Mouse (Mus musculus) liver, embryonic 16.5 days (tissue): ENCODE measurements around the gene Gm45015. TPM values are rescaled to one million over a fixed set of nuclear protein-coding genes. Genes with fewer than 3 reads are reported as not detected.

ENCODE experiments used
- polyA plus RNA-seq: library from polyadenylated mRNA; unstranded; fragments of >200 nt; fragmentation: Nextera tagmentation; extraction: Ambion mirVana; gene quantifications from 2 replicates; pipeline ENCODE4 v1.2.1, GENCODE M21; 2015

Gene Gm45015
- polyA plus RNA-seq, 1 experiment from 2014 or later: not detected

Other genes starting within 250 kb of the Gm45015 start
- gene Xlr3a, start 239.7 kb downstream of the Gm45015 start, polyA plus RNA-seq: 3.6 and 3.8 TPM in 2 replicates
- 0.21 and 0.44 TPM in 2 replicates for gene Gm14685, start 219.8 kb downstream of the Gm45015 start, polyA plus RNA-seq
- gene Xlr5b, start 188.0 kb downstream of the Gm45015 start, polyA plus RNA-seq: not detected in 2 replicates
- gene DXBay18, start 187.4 kb downstream of the Gm45015 start, polyA plus RNA-seq: 0.25 and 0.53 TPM in 2 replicates
- gene Spin2d, start 159.9 kb downstream of the Gm45015 start, polyA plus RNA-seq: not detected in 2 replicates
- 2.2 TPM in 2 replicates for gene Xlr3b, start 144.6 kb downstream of the Gm45015 start, polyA plus RNA-seq
- 1.3 and 1.4 TPM in 2 replicates for gene Xlr4b, start 122.5 kb downstream of the Gm45015 start, polyA plus RNA-seq
- gene F8a, start 108.5 kb downstream of the Gm45015 start, polyA plus RNA-seq: 3.0 and 3.1 TPM in 2 replicates
- 0.29 and 0.35 TPM in 2 replicates for gene Xlr4c, start 93.7 kb downstream of the Gm45015 start, polyA plus RNA-seq
- not detected in 2 replicates for gene Xlr3c, start 71.5 kb downstream of the Gm45015 start, polyA plus RNA-seq
- 0.09 TPM in 1 of 2 replicates, not detected in the other for gene Xlr5a, start 43.9 kb downstream of the Gm45015 start, polyA plus RNA-seq
- not detected in 2 replicates for gene Xlr5c, start 43.9 kb downstream of the Gm45015 start, polyA plus RNA-seq
- 2.0 and 2.6 TPM in 2 replicates for gene Zfp275, start 5.8 kb upstream of the Gm45015 start, polyA plus RNA-seq
- not detected in 2 replicates for gene Gm18336, start 61.9 kb upstream of the Gm45015 start, polyA plus RNA-seq
- not detected in 2 replicates for gene Zfp92, start 74.3 kb upstream of the Gm45015 start, polyA plus RNA-seq
- not detected in 2 replicates for gene Trex2, start 98.5 kb upstream of the Gm45015 start, polyA plus RNA-seq
- gene Haus7, start 122.2 kb upstream of the Gm45015 start, polyA plus RNA-seq: 34.8 and 37.2 TPM in 2 replicates
- gene Bgn, start 146.8 kb upstream of the Gm45015 start, polyA plus RNA-seq: 12.7 and 17.0 TPM in 2 replicates
- gene Atp2b3, start 166.2 kb upstream of the Gm45015 start, polyA plus RNA-seq: 0.05 TPM in 1 of 2 replicates, not detected in the other